Mouse (Mus musculus): ENCODE results near the gene Usp2. TPM values are rescaled to one million over a fixed set of nuclear protein-coding genes. Genes with fewer than 3 reads are reported as not detected.

Gene Usp2
- polyA plus RNA-seq, 1 experiment from 2014 or later, result 12.7 TPM

GRCm38 (mm10) chr9:44095781-44096180 is 29.0 kb downstream of the Usp2 start:
- Histone ChIP-seq H3K4me2 (ENCODE audit: low read depth, low read length) (no peak overlapping the region), H3K9ac (replicated peaks; ENCODE audit: low read length) (no peak overlapping the region)
- WGBS, result 91% methylated on average over 9 of the region's 9 CpGs

GRCm38 (mm10) chr9:44096536-44096935 is 29.7 kb downstream of the Usp2 start:
- 28% methylated on average over 9 of the region's 9 CpGs for WGBS
- no peaks in the 10 kb centered on the region; the same call in 1 of the 2 replicates for H3K4me1 ChIP-seq (ENCODE audit: control insufficient read depth, insufficient read depth, low read length)
- no peaks in the 10 kb centered on the region; the same call in 1 of the 2 replicates for H3K36me3 ChIP-seq (replicated peaks; ENCODE audit: control insufficient read depth, insufficient read depth, low read depth, low read length)
- H3K27ac ChIP-seq (replicated peaks; ENCODE audit: low read depth, low read length), result no peak overlapping the region
- 0 out of 2 replicates have a peak overlapping the region, but pooled peaks have one; percentile 29 for H3K9ac ChIP-seq (replicated peaks; ENCODE audit: low read length)
- DNase-seq (ENCODE audit: low spot score) (no peak), ATAC-seq (replicated peaks; ENCODE audit: insufficient number of reproducible peaks, low FRiP score, low TSS enrichment, low read depth) (no peak)
- H3K4me2 ChIP-seq (ENCODE audit: low read depth, low read length), result no peak overlapping the region
- no peaks in the 10 kb centered on the region for H3K9me3 ChIP-seq (replicated peaks; ENCODE audit: control insufficient read depth, low read length)
- no peaks in the 10 kb centered on the region for H3K27me3 ChIP-seq (ENCODE audit: control insufficient read depth, insufficient read depth, low read length)
- no peak overlapping the region for H3K4me3 ChIP-seq (ENCODE audit: low read depth, low read length)

More at GRCm38 (mm10) chr9:44095781-44096180, 29.0 kb downstream of the Usp2 start:
- DNase-seq (ENCODE audit: low spot score) (no peak), ATAC-seq (replicated peaks; ENCODE audit: insufficient number of reproducible peaks, low FRiP score, low TSS enrichment, low read depth) (no peak)
- Histone ChIP-seq H3K36me3 (replicated peaks; ENCODE audit: control insufficient read depth, insufficient read depth, low read depth, low read length) (no peaks in the 10 kb centered on the region; the same call in 1 of the 2 replicates), H3K4me1 (ENCODE audit: control insufficient read depth, insufficient read depth, low read length) (no peaks in the 10 kb centered on the region; the same call in 1 of the 2 replicates), H3K9me3 (replicated peaks; ENCODE audit: control insufficient read depth, low read length) (no peaks in the 10 kb centered on the region), H3K27me3 (ENCODE audit: control insufficient read depth, insufficient read depth, low read length) (no peaks in the 10 kb centered on the region), H3K4me3 (ENCODE audit: low read depth, low read length) (no peak overlapping the region), H3K27ac (replicated peaks; ENCODE audit: low read depth, low read length) (no peak overlapping the region)

- 47% methylated on average over 9 of the region's 9 CpGs for WGBS
- H3K27ac ChIP-seq (replicated peaks; ENCODE audit: low read depth, low read length), result no peak within 1 kb of the TSS
- H3K9me3 ChIP-seq (replicated peaks; ENCODE audit: control insufficient read depth, low read length), result no peaks in the 10 kb centered on the region
- no peak within 1 kb of the TSS for H3K4me2 ChIP-seq (ENCODE audit: low read depth, low read length)
- DNase-seq (ENCODE audit: low spot score) (peak; percentile 31), ATAC-seq (replicated peaks; ENCODE audit: insufficient number of reproducible peaks, low FRiP score, low TSS enrichment, low read depth) (no peak)
- no peak within 1 kb of the TSS for H3K4me3 ChIP-seq (ENCODE audit: low read depth, low read length)
- no peaks in the 10 kb centered on the region for H3K27me3 ChIP-seq (ENCODE audit: control insufficient read depth, insufficient read depth, low read length)
- H3K9ac ChIP-seq (replicated peaks; ENCODE audit: low read length), result no peak within 1 kb of the TSS
- no peaks in the 10 kb centered on the region for H3K36me3 ChIP-seq (replicated peaks; ENCODE audit: control insufficient read depth, insufficient read depth, low read depth, low read length)
- H3K4me1 ChIP-seq (ENCODE audit: control insufficient read depth, insufficient read depth, low read length), result no peaks in the 10 kb centered on the region
These were observed 34.7 kb downstream of the Usp2 start, which contains the start of gene Mfrp for GRCm38 (mm10) chr9:44101490-44101889. Gene Mfrp, plus strand, starts transcription at chr9:44101729.

GRCm38 (mm10) chr9:44104881-44105280 is 38.1 kb downstream of the Usp2 start:
- Histone ChIP-seq H3K9me3 (replicated peaks; ENCODE audit: control insufficient read depth, low read length) (no peaks in the 10 kb centered on the region), H3K36me3 (replicated peaks; ENCODE audit: control insufficient read depth, insufficient read depth, low read depth, low read length) (no peaks in the 10 kb centered on the region; the same call in 1 of the 2 replicates), H3K4me1 (ENCODE audit: control insufficient read depth, insufficient read depth, low read length) (peaks cover 14% of the 10 kb centered on the region), H3K9ac (replicated peaks; ENCODE audit: low read length) (no peak overlapping the region), H3K4me2 (ENCODE audit: low read depth, low read length) (no peak overlapping the region), H3K4me3 (ENCODE audit: low read depth, low read length) (no peak overlapping the region), H3K27me3 (ENCODE audit: control insufficient read depth, insufficient read depth, low read length) (no peaks in the 10 kb centered on the region), H3K27ac (replicated peaks; ENCODE audit: low read depth, low read length) (no peak overlapping the region)
- DNase-seq (ENCODE audit: low spot score) (no peak), ATAC-seq (replicated peaks; ENCODE audit: insufficient number of reproducible peaks, low FRiP score, low TSS enrichment, low read depth) (no peak)
- 93% methylated on average over 7 of the region's 7 CpGs for WGBS

- Histone ChIP-seq H3K9ac (replicated peaks; ENCODE audit: low read length) (no peak overlapping the region), H3K4me1 (ENCODE audit: control insufficient read depth, insufficient read depth, low read length) (peaks cover 19% of the 10 kb centered on the region), H3K4me2 (ENCODE audit: low read depth, low read length) (no peak overlapping the region), H3K36me3 (replicated peaks; ENCODE audit: control insufficient read depth, insufficient read depth, low read depth, low read length) (no peaks in the 10 kb centered on the region; the same call in 1 of the 2 replicates), H3K4me3 (ENCODE audit: low read depth, low read length) (no peak overlapping the region), H3K27ac (replicated peaks; ENCODE audit: low read depth, low read length) (no peak overlapping the region), H3K9me3 (replicated peaks; ENCODE audit: control insufficient read depth, low read length) (no peaks in the 10 kb centered on the region), H3K27me3 (ENCODE audit: control insufficient read depth, insufficient read depth, low read length) (no peaks in the 10 kb centered on the region)
- 89% methylated on average over 10 of the region's 10 CpGs for WGBS
- ATAC-seq (replicated peaks; ENCODE audit: insufficient number of reproducible peaks, low FRiP score, low TSS enrichment, low read depth), result no peak
- DNase-seq (ENCODE audit: low spot score), result no peak
These were observed 39.0 kb downstream of the Usp2 start for GRCm38 (mm10) chr9:44105781-44106180.

GRCm38 (mm10) chr9:44106182-44106581 is 39.4 kb downstream of the Usp2 start:
- 91% methylated on average over 7 of the region's 7 CpGs for WGBS
- Histone ChIP-seq H3K27me3 (ENCODE audit: control insufficient read depth, insufficient read depth, low read length) (no peaks in the 10 kb centered on the region), H3K27ac (replicated peaks; ENCODE audit: low read depth, low read length) (no peak overlapping the region), H3K4me2 (ENCODE audit: low read depth, low read length) (no peak overlapping the region), H3K4me3 (ENCODE audit: low read depth, low read length) (no peak overlapping the region), H3K36me3 (replicated peaks; ENCODE audit: control insufficient read depth, insufficient read depth, low read depth, low read length) (no peaks in the 10 kb centered on the region; the same call in 1 of the 2 replicates), H3K9me3 (replicated peaks; ENCODE audit: control insufficient read depth, low read length) (no peaks in the 10 kb centered on the region), H3K4me1 (ENCODE audit: control insufficient read depth, insufficient read depth, low read length) (peaks cover 19% of the 10 kb centered on the region), H3K9ac (replicated peaks; ENCODE audit: low read length) (no peak overlapping the region)
- ATAC-seq (replicated peaks; ENCODE audit: insufficient number of reproducible peaks, low FRiP score, low TSS enrichment, low read depth) (no peak), DNase-seq (ENCODE audit: low spot score) (no peak)

- ATAC-seq (replicated peaks; ENCODE audit: insufficient number of reproducible peaks, low FRiP score, low TSS enrichment, low read depth) (no peak), DNase-seq (ENCODE audit: low spot score) (no peak)
- H3K27ac ChIP-seq (replicated peaks; ENCODE audit: low read depth, low read length), result no peak overlapping the region; the same call in 1 of the 2 replicates
- H3K9me3 ChIP-seq (replicated peaks; ENCODE audit: control insufficient read depth, low read length), result no peaks in the 10 kb centered on the region
- WGBS, result 73% methylated on average over 4 of the region's 4 CpGs
- H3K4me2 ChIP-seq (ENCODE audit: low read depth, low read length), result no peak overlapping the region
- H3K36me3 ChIP-seq (replicated peaks; ENCODE audit: control insufficient read depth, insufficient read depth, low read depth, low read length), result no peaks in the 10 kb centered on the region; the same call in 1 of the 2 replicates
- peaks cover 19% of the 10 kb centered on the region for H3K4me1 ChIP-seq (ENCODE audit: control insufficient read depth, insufficient read depth, low read length)
- H3K27me3 ChIP-seq (ENCODE audit: control insufficient read depth, insufficient read depth, low read length), result no peaks in the 10 kb centered on the region
- H3K9ac ChIP-seq (replicated peaks; ENCODE audit: low read length), result no peak overlapping the region
- H3K4me3 ChIP-seq (ENCODE audit: low read depth, low read length), result no peak overlapping the region
These were observed 39.8 kb downstream of the Usp2 start for GRCm38 (mm10) chr9:44106596-44106995.

- H3K4me2 ChIP-seq (ENCODE audit: low read depth, low read length), result peak within 1 kb of the TSS; percentile 10; the same call in 1 of the 2 replicates
- no peak for ATAC-seq (replicated peaks; ENCODE audit: insufficient number of reproducible peaks, low FRiP score, low TSS enrichment, low read depth)
- DNase-seq (ENCODE audit: low spot score), result no peak
- H3K9ac ChIP-seq (replicated peaks; ENCODE audit: low read length), result no peak within 1 kb of the TSS; the same call in 1 of the 2 replicates
- WGBS, result 42% methylated on average over 8 of the region's 8 CpGs
- H3K27me3 ChIP-seq (ENCODE audit: control insufficient read depth, insufficient read depth, low read length), result no peaks in the 10 kb centered on the region
- H3K36me3 ChIP-seq (replicated peaks; ENCODE audit: control insufficient read depth, insufficient read depth, low read depth, low read length), result no peaks in the 10 kb centered on the region; the same call in 1 of the 2 replicates
- H3K4me3 ChIP-seq (ENCODE audit: low read depth, low read length), result no peak within 1 kb of the TSS; the same call in 1 of the 2 replicates
- H3K4me1 ChIP-seq (ENCODE audit: control insufficient read depth, insufficient read depth, low read length), result peaks cover 19% of the 10 kb centered on the region
- no peak within 1 kb of the TSS; the same call in 1 of the 2 replicates for H3K27ac ChIP-seq (replicated peaks; ENCODE audit: low read depth, low read length)
- no peaks in the 10 kb centered on the region for H3K9me3 ChIP-seq (replicated peaks; ENCODE audit: control insufficient read depth, low read length)
These were observed 40.3 kb downstream of the Usp2 start, which contains the start of gene C1qtnf5 for GRCm38 (mm10) chr9:44107110-44107509. Gene C1qtnf5, plus strand, starts transcription at chr9:44107245.
